Mouse (Mus musculus): ENCODE results near the gene E330034G19Rik.
"Not testable (repeated sequence)": the region's sequence is repeated elsewhere in the genome, so short reads cannot be mapped to it uniquely, and the experiment has no call there.

The E330034G19Rik gene

DNA sequence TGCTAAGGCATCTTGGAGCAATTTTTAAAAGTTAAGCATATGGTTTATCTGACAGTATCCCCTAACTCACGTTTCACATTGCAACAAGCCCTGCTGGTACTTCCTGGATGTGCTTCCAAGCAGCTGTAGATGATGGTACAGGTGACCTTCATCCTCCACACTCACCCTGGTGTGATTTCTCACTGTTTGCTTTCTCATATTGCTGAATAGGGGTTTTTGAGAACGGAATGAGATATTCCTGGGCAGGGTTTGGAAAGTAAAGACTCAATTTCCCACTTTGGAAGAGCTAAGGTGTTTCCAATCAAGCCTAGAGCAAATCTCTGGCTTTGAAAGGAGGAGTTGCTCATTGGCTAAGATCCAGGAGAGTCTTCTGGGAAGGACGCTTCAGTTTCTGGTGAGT, at the start of gene E330034G19Rik:
TSS of gene E330034G19Rik (plus strand) at position 301 of the 400 bp plus-strand sequence.
- DNase-seq, result no peak

DNA sequence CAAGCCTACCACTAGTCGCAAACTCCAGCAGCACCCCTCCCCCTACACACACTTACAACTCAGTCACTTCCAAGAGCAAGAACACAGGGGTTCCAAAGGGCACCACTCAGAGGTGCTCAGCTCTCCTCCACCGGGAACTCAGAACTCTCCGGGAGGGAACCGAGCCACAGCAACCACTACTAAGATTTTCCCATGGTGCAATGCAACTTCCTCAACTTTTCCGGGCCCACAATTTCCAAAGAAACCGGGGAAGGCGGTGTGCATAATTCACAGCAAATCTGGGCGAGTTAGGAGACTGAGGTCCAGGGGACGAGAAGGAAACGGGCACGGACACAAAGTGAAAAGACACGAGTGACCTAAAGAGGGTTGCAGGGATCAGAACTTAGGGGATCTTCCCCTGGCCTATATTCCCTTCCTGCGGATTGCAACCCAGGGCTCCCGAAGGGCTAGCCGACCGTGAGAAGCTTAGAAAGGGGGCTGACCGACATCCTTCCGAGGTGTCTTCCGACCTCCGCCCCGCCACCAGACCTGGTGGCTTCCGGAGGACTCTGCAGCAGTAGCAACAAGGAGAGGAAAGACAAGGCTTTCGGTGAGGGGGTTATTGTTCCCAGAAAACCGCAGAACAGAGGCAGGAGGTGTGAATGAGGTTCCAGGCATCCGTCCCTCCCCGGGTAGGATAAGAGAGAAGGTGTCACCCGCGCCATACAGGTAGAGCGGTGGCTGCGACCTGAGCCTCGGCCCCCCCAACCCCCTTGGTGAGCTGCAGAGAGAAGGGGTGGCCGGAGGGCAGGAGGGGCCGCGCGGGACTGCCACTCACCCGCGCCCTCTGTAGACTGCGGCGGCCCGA, 48.5 kb upstream of the E330034G19Rik start:
- DNase-seq, result peak; percentile 71

DNA sequence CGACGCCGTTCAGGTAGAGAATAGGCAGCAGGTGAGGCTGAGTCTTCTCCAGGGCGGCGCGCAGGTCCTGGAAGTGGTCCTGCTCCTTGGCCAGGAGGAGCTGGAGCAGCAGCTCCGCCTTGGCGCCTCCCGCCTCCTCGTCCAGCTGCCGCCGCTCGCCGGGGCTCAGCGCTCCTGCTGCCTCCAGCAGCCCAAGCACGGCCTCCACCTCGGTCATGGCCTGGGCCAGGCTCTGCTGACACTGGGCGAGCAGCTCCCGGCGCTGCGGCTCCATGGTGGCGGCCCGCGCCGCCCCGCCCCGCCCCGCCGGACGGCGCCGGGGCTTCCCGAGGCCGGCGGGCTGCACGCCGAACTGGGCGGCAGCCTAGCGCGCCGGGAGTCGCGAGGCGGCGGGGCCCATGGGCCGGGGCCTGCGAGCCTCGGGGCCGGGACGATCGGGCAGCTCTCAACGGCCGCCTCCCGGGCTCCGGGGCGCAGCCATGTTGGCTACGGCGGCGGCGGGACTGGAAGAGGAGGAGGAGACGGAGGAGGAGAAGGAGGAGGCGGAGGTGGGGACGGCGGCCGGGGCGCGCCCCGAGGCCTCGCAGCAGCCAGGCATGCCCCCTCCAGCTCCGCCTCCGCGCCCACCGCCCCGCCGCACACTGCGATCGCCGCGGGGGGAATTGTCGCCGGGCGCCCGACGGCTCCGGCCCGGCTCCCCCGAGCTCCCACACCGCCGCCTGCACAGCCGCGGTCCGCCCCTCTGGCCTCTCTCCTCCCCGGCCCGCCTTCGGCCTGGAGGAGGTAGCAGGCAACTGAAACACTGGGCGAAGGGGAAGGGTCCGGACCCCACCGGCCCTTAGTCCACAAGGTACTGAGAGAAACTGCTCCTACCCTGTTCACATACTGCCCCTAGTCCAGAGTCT, 47.6 kb upstream of the E330034G19Rik start, which contains the start of gene Dlg5:
TSS of gene Dlg5 (minus strand) at position 744 of the 905 bp plus-strand sequence.
- peak; percentile 84 for DNase-seq

DNA sequence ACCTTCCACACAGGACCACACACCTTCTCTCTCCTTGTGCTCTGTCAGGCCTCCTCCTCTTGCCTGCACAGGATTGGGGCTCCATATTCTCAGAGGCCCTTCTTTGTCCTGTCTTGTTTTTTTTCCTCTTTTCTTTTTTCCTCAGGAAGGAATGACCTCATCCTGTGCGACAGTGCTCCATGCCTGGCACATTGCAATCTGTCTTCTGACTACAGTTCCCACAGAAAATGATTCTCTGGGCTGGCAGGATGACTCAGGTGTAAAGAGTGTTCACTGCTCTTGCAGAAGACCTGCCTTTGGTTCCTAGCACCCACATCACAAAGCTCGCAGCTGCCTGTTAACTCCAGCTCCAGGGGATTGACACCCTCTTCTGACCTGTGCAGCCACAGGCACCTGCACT, 43.1 kb upstream of the E330034G19Rik start:
- DNase-seq, result no peak

DNA sequence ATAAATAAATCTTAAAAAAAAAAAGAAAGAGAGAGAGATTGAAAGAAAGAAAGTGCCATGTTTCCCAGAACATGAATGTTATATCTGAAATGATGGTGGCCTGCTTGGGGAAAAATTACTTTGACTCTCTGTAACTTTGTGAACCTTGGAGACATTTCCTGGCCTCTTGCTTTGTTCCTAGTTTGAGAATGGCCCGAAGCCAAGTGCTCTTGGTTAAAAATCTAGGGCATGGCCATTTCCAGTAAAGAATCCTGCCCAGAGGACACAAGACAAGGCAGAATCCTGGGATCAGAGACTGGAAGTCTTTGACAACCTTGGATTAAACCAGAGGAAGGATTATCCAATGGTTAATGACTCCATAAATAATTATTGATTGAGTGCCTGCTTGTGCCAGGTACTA, 41.7 kb upstream of the E330034G19Rik start:
- no peak for DNase-seq

DNA sequence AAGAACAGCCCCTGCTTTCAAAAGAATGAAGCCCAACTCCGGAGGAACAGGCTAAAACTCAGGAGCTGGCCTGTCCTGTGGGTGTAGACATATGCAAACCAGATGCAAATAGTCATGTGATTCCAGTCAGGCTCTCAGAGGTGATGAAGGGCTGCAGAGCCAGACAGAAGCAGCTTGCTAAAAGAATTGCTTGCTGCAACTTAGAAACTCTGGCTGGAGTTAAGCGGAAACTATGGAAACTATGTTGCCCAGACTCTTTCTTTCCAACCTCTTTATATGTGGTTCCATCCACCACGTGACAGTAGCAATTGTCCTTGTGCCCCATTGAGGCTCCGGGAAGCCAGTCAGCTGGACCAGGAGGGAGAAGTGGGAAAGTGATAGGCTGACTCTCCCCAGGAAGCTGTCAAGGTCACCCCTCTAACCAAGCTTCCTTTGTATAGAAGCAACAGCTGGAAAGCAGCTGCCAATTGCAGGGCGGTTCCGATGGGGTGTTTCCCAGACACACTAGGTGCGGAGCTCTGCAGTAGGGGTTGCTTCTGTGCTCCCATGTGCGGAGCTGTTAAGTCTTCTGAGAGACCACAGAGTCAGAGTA, 39.3 kb upstream of the E330034G19Rik start:
- peak; percentile 51 for DNase-seq

DNA sequence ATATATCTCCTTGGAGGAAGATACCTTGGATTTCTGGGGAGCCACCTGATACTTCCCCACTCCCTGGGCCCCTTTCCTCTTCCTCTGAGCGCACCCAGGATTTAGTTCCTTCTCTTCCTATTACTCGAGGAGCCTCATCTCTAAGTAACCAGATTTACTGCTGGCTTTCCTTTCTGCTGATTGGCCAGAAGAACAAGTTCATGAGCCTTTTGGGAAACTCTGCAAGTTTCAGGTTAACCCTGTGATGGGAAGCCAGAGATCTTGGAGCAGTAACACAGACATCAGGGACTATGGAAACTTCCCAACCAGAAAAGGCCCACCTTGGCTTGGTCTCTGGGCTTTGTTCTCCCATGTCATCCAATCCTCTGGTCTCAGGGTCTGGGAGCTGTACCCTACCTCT, 37.1 kb upstream of the E330034G19Rik start:
- DNase-seq, result no peak

DNA sequence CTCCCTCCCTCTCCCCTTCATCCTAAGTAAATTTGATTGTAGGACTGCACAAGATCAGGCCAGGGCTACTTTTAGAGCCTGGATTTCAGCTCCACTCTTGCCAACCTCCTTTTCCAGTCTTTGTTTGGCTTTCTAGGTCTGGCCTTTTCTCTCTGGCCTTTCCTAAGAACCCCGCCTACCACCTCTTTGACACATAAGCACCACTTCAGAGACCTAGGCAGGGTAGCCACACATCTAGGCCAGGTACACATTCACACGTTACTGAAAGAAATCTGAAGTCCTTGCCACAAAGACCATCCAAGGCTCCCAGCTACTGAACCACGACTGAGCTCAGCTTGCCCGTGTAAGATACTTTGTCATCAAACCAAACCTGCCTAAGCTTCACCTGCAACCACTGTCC, 32.6 kb upstream of the E330034G19Rik start:
- no peak for DNase-seq

DNA sequence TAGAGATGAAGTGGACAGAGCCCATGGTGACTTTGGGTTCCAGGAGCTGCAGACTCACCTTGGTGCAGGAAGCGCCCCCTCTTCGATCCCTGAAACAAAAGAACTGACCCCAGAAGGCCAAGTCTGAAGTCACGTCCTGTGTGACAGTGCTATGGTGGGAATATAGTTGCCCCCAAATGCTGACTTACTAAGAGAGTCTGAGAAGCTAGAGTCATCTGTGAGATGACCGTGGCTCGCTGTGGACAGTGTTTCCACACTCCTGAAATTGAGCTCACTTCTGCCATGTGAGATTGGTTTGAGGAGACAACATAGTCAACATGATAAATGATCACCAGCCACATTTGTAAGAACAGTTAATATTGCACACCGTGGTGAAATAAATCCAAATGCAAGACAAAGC, 30.6 kb upstream of the E330034G19Rik start:
- no peak for DNase-seq

DNA sequence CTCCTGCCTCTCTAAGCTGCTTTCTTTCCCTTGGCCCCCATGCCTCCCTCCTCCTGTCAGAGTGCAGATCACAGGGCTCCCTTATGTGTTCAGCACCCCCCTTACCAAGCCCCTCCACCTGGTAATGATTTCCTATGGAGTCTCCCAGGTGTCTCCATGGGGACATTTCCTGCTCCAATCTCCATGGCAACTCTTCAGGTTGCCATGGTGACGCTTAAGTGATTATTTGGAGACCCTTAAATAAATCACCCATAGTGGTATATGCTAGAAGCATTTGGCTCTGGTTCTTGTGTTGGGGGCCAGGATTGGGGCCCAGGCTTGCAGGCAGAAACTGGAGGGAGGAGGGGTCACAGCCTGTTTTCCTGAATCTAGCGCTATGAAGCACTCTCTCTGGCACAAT, 30.1 kb upstream of the E330034G19Rik start:
- DNase-seq, result no peak

DNA sequence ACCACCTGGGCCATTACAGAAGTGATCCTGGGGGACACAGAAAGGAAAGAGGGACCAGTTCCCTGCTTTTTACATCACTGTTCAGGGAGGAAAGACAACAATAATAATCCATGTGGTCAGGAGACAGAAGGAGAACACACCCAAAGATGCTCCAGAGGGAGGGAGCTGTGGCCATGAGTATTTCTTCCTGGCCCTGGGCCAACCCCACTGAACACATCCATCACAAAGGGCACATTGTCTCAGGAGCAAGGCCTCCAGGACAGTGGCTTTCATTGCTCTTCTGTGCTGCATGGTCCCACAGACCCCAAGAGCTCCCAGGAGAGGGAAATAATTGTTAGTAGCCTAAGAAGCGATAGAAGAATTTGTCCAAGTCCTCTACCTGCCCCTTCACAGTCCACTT, 23.4 kb upstream of the E330034G19Rik start:
- DNase-seq, result no peak

DNA sequence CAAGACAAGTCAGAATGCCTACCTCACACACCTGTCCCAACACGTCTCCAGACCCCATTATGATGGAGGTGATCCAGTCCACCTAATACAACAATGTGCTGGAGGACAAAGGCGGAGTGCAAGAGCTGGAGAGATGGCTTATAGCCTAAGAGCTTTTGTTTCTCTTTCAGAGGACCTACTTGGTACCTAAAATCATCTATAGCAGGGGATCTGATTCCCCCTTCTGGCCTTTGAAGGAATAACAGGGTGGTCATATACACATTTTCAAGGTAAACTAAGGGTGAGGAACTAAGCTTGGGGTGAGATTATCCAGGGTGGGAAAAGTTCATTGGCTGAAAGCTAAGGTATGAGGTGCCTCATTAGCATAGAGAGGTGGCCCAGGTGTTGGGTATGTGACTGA, 19.4 kb upstream of the E330034G19Rik start:
- DNase-seq, result peak; percentile 37

DNA sequence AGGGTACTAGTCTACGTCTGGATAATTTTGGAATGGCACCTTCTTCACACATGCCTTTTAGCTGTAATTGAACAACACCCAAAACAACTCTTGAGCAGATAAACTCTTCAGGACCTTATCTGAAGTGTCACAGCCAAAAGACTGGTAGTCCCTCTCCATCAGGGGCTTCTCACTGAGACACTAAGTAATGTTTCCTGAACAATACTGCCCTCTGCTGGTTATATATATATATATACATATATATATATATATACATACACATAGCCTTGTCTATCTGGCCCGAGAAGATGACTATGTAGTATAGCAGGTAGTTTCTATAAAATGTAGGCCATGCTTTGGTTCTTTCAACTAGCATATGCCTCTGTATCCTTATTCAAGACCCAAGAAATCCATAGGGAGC, 17.5 kb upstream of the E330034G19Rik start:
- DNase-seq, result no peak

DNA sequence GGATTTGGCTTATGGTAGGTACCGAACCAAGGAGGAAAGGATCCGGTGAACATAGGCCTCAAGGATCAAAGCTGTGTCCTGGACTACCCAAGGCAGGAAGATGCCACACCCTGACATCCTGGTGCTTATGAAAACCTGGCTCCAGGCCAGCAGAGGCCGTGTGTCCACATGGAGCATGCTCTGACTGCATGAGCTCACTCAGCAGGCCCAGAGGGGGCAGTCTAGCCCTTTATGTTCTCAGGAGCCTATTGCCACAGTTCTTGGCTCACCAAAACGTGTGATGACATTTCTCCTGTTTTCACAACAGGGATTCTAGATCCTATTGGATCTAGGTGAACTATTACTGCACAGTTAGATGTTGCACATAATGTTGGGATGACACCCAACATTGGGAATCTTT, 11.7 kb upstream of the E330034G19Rik start:
- DNase-seq, result peak; percentile 14

DNA sequence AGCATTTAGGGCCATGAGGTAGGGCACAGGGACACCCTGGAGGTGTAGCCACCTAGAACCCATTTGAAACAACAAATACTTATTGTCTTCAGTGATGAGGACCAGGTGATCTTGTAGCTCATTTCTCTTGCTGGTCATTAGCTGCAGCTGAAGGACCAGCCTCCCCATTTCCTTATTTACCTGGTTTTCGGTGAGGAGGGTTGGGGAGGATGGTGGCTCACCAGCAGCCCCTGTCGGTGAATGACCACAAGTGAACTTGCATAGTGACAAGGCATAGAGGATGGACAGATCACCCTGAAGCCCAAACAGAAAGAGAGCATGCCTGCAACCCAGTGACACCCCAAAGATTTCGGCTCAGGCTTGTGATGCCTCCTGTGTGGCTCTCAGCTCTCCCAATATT, 10.7 kb upstream of the E330034G19Rik start:
- no peak for DNase-seq

DNA sequence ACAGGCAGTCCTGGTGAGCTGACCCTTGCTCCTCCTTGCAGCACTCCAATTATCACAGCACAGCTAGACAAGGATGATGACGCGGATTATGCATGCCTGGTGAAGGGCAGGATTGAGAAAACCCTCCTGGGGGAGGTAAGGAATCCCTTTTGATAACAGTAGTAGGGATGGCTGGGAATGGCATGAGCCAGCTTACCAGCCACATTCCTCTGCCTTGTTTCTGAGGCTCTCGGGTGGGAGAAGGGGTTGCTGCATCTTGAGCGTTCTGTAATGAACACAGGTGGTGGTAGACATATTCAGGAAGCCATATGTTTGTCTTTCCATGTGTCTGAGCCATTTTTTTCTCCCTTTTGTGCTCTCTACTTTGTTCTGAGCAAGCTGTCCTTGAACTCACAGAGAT, 6.9 kb upstream of the E330034G19Rik start:
- no peak for DNase-seq

DNA sequence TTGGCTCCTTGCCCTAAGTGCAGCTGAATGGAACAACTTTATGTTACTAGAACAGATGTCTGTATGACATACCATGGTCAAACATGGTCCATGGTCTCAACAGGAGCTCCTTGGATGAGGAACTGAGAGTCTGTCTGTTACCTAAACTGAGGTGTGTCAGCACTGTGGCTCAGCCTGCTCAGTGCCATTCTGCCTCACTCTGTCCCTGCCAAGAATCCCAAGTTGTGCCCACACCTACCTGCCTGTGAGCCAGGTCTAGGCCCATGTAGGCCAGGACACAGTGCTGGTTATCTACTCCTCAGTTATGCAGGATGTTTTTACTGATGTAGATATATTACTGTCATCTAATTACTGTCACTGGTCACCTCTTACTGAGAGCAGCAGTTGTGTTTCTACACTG, 2.3 kb upstream of the E330034G19Rik start:
- no peak for DNase-seq

DNA sequence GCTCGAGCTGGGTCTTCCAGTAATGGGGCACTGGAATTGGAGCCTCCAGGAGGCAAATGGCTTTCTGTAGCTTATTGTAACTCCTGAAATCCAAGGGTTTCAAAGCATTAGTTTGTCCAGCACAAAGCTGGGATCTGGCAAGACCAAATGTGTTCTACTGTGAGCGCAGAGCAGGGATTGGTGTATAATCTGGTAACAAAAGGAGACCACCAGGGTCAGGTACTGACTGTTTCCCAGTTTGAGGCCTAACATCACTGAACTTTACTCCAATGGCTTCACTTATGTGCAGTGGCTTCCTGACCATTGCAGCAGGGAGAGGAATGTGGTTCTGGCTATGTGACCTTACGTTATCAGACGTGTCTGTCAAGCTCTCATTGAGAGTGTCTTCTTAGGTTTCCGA, 617 bp downstream of the E330034G19Rik start:
- no peak for DNase-seq

DNA sequence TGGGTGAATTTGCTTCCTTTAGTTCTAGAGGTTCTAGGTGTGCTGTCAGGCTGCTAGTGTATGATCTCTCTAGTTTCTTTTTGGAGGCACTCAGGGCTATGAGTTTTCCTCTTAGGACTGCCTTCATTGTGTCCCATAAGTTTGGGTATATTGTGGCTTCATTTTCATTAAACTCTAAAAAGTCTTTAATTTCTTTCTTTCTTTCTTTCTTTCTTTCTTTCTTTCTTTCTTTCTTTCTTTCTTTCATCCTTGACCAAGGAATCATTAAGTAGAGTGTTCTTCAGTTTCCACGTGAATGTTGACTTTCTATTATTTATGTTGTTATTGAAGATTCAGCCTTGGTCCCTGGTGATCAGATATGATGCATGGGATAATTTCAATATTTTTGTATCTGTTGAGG, 9.1 kb downstream of the E330034G19Rik start:
- not testable (repeated sequence) for DNase-seq

DNA sequence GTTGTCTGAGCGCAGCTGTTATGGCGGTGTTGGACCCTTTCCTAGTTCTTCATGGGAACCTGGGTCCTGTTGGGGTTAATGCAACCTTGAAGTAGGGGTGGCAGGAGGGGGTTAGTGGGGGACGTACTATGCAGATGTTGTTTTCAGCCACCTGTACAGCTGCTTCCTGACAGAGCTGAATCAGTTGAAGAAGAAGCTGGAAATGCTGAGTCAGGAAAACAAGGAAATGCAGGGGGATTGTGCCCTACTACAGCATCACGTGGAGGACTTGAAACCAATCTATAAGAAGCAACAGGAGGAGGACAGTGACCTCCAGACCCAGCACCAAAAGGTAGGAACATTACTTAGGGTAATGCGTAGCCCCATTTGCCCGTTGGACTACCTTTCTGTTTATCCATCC, 13.7 kb downstream of the E330034G19Rik start:
- DNase-seq, result no peak

DNA sequence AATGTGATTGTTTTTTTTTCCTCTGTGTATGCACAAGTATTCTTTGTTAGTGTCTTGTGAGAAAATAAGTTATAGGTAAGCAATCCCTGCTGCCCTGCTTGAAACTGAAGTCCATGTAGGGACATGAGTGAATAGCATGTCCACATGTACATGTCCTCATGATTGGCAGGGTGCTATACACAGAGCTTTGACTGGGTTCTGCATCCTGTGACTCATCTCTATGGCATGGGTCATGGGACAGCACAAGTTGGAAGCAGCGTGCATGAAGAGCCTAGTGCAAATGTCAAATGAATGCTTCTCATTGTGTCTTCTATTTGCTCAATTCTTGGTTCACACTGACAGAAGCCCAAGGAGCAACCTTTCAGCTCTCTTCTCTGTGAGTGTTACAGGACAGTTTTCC, 14.1 kb downstream of the E330034G19Rik start:
- no peak for DNase-seq

DNA sequence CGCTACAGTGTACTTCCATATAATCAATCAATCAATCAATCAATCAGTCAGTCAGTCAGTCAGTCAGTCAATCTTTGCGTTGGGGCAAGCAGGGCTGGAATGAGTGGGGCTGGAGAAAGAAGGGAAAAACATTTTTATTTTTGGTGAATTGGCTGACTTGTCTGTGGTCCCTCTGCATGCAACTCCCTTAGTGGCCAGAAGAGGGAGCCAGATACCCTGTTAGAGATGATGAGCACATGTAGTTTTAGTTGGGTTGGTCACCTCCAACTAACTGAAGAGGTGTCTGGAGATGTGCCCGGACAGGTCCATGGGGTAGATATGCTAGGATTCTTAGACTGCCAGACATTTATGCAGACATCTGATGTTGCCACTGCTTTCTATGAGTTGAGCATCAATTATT, 18.1 kb downstream of the E330034G19Rik start:
- peak; percentile 77 for DNase-seq

DNA sequence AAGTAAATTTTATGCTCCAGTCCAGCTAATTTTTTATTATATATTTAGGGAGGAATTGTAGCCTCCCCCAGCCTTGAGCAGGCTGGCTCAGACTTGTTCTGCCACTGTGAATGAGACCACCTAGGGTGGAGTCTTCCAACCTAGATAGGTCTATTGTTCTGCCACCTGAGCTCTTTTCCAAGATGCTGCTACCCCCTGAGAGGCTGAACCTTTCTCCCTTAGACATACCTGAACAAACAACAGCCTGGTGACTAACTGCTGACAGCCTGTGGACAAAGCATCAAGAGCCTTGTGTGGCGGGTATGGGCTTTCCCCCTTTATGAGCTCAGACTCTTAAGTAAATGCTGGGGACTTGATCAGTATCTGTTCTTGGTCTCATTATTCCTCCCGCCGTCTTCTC, 54.0 kb downstream of the E330034G19Rik start:
- not testable (repeated sequence) for DNase-seq
